Mouse (Mus musculus) lung, postnatal 4 days (tissue): ENCODE measurements at regions not wholly inside any gene's neighbourhood (a gene's known extent, or its start where the extent isn't known, plus 50 kb on each side); places are given as distances from the start of the nearest gene placed in this dataset.
"Not testable (repeated sequence)": the region's sequence is repeated elsewhere in the genome, so short reads cannot be mapped to it uniquely, and the experiment has no call there.

ENCODE experiments used
- DNase-seq, 2 experiments: peaks; one replicate each; pipeline ENCODE4 v3.0.0; 2021

- no peak for DNase-seq
Measured at GRCm38 (mm10) chr7:73688451-73688850, 51.7 kb upstream of the Fam174b start.

DNA sequence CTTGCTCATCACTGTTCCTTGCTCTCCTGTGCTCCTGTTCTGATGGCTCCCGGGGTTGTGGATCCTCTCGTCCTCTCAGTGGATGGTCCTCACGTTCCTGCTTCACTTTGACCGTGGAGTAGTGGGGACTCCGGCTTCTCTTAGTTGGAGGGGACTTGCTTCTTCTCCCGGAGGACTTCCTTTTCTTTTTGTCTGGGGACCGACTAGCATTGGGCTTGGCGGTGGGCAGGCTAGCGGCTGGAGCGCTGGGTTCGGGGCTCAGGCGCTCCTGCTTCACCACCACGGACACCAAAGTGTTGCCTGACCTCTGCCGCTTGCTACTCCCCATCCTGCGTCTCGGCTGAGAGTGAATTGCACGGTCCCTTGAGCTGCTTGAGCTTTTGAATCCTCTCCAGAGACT, 53.9 kb upstream of the Fam174b start:
- DNase-seq = not testable (repeated sequence)

DNA sequence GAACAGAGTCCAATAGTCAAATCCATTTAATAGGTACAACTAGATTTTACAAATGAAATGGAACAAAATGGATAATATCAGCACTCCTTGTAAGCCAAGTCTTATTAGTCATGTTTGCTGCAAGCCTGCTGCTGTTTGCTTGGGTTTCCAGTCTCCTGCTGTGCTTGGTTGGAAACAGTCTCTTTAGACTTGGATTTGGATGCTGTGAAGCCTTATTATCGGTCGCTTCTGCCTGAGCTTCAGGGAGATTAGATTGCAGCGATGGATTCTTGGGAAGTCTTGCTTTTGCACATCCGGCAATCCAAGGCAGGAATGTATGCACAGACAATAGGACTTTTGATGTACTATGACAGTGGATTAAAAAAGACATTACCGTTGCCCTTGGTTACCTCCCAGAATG, 57.3 kb upstream of the Fam174b start:
- no peak for DNase-seq

DNA sequence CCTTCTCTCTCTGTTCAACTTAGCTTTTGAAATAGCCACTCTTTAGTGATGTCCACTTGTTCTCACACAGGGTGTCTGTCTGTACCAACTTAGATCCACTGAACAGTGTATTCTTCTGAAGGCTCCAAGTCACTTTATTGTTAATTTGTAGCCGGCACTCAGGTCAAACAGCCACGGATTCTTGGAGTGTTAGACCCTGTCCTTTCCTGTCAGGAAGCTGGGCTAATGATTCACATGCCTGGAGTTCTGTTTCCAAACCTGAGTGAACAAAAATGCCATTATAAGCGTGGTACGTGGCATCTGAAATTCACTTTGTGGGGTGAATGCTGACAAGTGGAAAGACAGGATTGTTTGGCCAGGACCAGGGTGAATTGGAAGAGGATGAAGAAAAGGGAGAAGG, 69.5 kb upstream of the Fam174b start:
- DNase-seq = no peak

- no peak for DNase-seq
Measured at GRCm38 (mm10) chr7:73668791-73669190, 71.3 kb upstream of the Fam174b start.

- DNase-seq = peak; percentile 19 to 33
Measured at GRCm38 (mm10) chr7:73666921-73667675, 73.0 kb upstream of the Fam174b start.

- no peak for DNase-seq
Measured at GRCm38 (mm10) chr7:73664962-73665361, 75.1 kb upstream of the Fam174b start.

- no peak for DNase-seq
Measured at GRCm38 (mm10) chr7:73662536-73662935, 77.6 kb upstream of the Fam174b start.

DNA sequence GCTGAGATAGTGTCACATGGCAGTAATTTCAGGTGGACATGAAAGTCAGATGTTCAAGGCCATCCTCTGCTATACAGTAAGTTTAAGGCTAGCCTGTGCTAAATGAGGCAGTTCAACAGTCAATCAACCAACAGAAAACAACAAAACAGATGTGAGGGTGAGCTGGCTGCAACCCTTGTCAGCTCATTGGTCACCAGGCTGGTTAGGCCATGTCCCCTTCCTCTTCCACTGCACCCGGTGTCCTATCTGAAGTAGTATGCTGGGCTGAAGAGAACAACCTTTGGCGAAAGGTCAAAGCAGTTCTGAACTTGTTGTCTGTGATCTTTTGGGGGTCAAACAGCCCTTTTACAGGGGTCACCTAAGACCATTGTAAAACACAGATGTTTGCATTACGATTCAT, 78.2 kb upstream of the Fam174b start:
- no peak for DNase-seq

DNA sequence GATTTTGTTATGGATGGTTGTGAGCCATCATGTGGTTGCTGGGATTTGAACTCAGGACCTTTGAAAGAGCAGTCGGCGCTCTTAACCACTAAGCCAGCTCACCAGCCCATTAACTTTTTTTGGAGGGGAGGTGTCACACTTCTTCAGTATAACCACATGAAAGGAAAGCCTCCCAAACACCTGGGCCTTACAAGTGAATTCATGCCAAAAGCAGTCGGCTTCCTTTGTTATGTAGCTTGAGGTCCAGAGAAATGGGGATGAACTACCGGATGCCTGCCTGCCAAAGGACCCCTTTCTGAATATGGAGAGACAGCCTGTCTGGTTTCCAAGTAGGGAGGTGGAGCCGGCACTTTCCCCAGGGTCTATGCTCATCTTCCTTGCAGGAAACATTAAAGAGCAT, 80.6 kb upstream of the Fam174b start:
- DNase-seq = no peak

DNA sequence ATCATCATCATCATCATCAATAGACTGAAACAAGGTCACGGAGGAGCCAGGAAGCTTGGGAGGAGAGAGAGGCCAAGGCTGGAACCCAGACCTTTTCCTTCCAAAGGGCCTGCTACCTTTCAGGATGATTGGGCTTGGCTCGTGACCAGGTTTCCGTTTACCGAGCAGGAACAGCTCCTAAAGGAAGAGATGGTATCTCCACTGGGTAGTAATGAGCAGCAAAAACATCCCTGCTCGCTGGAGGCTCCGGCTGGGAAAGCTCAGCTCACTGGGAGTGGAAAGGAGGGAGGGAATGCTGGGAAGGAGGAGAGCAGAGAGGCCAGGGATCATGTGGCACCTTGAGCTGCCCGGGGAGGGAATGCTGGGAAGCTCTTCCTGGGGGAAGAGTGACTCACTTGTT, 82.8 kb upstream of the Fam174b start:
- DNase-seq = peak; percentile 17 to 34

DNA sequence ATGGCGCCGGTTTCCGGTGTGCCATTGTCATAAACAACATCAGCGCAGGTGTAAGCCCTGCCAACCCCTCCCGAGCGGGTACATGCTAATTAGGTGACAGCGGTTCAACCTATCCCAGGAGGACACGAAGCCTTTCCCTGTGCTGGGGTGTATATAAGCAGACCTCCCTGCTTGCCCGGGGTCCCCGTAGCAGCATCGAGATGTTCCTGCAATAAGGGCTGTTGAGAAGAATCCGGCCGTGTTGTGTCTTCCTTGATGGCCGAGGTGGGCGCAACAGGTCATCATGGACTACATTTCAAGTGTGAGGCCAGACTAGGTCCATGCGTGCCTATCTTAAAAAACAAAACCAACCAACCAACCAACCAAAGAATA, 83.7 kb upstream of the Fam174b start:
- DNase-seq = not testable (repeated sequence)

DNA sequence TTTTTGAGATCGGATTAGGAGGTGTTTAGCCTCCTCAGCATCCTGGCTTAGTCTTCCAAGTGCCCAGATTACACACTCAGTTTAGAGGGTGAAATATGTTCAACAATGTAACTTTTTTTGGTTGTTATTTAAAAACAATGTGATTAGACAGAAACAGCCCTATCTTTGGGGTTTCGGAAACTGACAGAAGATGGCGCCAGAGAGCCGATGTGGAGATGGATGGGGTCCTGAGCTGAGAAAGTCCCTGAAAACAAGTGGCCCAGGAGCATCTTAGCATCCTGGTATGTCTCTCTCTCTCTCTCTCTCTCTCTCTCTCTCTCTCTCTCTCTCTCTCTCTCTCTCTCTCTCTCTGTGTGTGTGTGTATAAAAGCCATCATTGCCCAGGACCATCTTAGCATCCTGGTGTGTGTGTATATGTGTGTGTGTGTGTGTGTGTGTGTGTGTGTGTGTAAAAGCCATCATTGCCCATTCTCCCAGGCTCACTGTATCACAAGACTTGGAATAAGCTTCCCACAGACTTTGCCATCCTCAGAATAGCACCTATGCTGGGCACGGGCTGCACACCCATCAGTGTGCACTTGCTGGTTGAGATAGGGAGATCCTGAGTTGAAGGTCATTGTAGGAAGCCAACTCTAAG, 84.2 kb upstream of the Fam174b start:
- peak; percentile 50 to 82 for DNase-seq

DNA sequence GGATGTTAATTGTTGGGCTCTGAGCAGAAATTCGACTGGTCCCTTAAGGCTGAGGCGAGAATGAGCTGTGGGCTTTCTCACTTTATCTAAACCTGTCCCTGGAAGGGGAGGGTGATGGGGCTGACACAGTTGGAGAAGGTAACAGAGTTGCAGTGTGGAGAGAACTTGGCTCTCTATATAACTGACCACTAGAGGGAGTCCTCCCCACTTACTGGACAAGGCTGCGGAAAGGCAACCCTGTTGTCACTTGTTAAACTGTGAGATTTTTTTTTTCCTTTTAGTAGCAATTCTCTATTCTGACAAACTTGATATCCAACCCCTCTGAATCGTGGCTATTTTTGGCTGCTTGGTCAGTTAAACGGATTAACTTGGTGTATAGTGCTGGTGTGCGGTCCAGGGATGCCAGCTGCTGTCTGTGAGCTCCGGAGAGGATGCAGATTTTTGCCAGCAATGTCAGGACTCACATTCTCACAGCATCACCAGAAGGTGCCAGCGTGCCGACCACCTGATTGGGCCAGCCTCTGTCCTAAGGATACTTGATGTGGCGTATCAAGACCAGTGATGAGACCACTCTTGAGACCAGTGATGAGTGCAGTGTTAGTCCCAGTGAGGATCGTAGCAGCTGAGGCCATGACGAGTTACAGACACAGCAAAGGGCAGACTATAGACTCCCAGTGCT, 85.8 kb upstream of the Fam174b start:
- peak in 1 of 2 experiments; percentile 44 for DNase-seq

GRCm38 (mm10) chr7:73650909-73651308, 89.2 kb upstream of the Fam174b start:
- no peak for DNase-seq

DNA sequence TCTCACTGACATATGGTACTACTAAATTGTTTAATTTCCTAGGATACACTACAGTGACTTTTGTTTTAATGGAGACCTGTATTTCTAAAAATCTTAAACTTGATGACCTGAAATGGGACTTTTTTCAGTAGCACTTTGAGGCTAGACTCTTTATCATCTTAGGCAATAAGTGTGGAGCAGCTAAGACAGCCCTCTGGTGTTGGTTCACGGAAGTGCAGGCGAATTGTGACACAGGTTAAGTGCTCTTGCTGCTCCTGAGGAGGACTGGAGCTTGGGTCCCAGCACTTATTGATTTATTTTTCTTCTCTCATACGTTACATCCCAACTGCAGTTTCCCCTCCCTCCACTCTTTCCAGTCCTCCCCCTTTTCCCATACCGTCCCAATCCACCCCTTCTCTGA, 92.1 kb upstream of the Fam174b start:
- peak; percentile 76 to 86 for DNase-seq

DNA sequence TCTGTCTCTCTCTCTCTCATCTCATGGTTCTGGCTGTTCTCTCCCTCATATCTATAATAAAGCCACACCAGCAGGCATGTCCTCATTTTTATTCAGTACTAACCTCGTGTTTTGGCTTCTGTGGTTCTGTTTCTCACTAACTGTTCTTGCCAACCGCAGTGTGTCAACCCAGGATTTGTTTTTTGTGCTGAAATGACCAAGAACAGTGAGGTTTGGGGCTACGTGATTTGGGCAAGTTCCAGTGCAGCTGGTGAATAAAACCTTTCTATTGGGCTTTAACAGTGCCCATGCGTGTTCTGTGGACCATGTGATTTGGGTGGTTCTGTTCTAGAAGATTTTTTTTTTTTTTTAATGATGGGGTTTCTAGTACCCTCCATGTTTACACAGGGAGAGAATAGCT, 93.0 kb upstream of the Fam174b start:
- DNase-seq = no peak

GRCm38 (mm10) chr7:73646711-73647110, 93.4 kb upstream of the Fam174b start:
- DNase-seq = no peak

- DNase-seq = no peak
Measured at GRCm38 (mm10) chr7:73644362-73644904, 95.7 kb upstream of the Fam174b start.

DNA sequence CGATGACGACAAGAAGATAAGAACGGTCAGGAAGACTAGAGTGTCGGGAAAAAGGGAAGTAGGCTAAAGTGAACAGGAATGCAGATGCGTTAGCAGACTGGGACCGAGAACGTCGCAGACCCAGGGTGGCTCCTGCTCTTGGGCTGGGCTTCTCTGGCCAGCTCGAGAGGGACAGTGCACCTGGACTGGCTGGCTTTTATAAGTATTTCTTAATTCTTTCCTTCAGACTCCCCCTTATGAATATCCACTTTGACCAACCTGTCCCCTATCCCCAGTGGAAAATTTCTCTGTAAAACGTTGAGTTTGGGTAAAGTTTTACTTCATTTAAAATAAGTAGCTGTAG, 96.1 kb upstream of the Fam174b start:
- no peak for DNase-seq

- DNase-seq = no peak
Measured at GRCm38 (mm10) chr7:73643306-73643992, 96.7 kb upstream of the Fam174b start.

DNA sequence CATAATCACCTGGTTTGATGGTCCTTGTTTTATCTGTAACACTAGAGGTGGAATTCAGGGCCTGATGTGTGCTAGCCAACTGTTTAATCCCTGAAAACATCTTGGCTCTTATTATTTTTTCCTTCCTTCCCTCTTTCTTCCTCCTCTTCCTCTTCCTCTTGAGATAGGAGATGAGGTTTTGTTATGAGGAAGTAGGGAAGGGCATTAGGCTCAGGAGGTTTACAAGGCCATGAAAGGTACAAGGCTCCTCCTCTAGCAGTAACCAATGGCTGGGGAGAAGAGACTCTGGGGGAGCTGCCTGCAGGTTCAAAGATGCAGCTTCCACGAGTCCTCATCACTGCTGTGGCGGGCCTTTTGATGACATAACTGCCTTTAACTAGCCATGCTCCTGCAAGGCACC, 98.6 kb upstream of the Chd2 start:
- no peak for DNase-seq

- DNase-seq = no peak
Measured at GRCm38 (mm10) chr7:73637810-73638125, 96.1 kb upstream of the Chd2 start.
